Mouse (Mus musculus) forelimb bud, embryonic 11.5 days (tissue): ENCODE measurements around the gene Tyk2.
A peak's percentile ranks its signal among the peaks of the same experiment; 100 is the strongest.

Source experiments
- DNase-seq: peaks from one replicate; pipeline ENCODE4 v3.0.0-alpha.2; 2012; ENCODE audit warnings: low read depth, low spot score

Gene Tyk2

GRCm38 (mm10) chr9:21114190-21114589 is 16.9 kb downstream of the Tyk2 start:
- DNase-seq: no peak

DNA sequence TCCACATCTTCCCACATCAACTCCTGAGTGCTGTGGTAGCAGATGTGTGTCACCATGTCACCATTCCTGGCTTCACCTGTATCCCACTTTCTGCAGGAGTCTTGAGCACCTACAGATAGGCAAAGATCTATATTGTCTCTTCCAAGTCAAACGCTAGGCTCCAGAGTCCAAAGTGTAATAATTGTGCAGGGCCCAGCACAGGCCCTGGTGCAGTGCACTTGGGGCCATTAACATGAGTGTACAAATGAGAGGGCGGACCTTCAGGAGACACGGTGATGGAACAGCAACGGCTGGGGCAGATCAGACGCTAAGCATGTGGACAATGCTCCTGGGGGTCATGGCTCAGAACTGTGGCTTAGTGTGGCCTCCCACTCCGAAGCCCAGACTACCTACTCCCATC is 17.3 kb downstream of the Tyk2 start:
- no peak for DNase-seq

DNA sequence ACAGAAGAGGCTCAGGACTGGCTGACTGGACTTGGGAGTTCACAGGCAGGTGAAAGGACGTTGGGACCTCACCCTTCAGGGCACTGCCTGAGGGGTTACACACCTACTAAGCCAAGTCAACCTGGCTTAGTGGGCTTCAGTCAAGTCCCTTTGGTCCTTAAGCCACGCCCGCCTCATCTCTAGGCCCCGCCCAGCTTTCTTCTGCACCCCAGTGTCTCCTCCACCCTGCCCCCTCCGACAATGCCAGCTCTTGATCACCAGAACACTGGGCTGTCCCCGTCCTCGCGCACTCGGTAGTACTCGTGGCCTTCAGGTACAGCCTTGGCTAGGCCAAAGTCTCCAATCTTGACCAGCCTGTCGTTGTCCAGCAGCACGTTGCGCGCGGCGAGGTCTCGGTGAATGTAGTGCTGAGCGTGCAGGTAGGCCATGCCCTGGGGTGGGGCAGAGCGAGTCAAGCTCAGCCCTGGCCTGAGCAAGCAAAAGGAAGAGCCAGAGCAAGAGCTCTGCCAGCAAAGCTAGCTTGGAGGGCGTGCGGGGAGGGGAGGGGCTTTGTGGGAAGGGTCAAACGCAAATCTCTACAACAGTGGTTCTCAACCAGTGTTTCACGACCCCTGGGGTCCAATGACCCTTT is 23.3 kb downstream of the Tyk2 start:
- no peak for DNase-seq

- DNase-seq: no peak
Observed at GRCm38 (mm10) chr9:21105760-21106564, 25.1 kb downstream of the Tyk2 start.

GRCm38 (mm10) chr9:21104814-21105213 is 26.2 kb downstream of the Tyk2 start:
- no peak for DNase-seq

- no peak for DNase-seq
Observed at GRCm38 (mm10) chr9:21102076-21102475, 29.0 kb downstream of the Tyk2 start.

- DNase-seq: no peak
Observed at GRCm38 (mm10) chr9:21100447-21101161, 30.4 kb downstream of the Tyk2 start.

GRCm38 (mm10) chr9:21097793-21098192 is 33.2 kb downstream of the Tyk2 start:
- no peak for DNase-seq

DNA sequence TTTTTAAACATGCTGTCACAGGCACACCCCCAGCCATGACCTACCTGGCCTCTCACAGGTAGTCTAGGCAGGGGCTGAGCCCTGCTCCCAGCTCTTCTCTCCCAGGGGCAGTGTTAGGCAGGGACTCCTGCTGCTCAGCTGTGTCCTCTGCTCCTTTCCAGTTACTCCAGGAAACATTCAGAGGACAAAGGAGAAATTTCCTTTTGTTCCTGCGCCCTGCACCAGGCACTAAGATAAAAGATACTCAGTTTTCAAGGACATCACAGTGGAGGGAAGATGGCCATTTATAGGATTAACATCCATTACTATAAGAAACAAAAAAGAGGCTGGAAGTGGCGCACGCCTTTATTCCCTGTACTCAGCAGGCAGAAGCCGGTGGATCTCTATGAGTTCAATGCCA is 35.1 kb downstream of the Tyk2 start:
- DNase-seq: no peak

- no peak for DNase-seq
Observed at GRCm38 (mm10) chr9:21093423-21093822, 37.6 kb downstream of the Tyk2 start.

- peak; percentile 96 for DNase-seq
Observed at GRCm38 (mm10) chr9:21091707-21092320, 39.2 kb downstream of the Tyk2 start, which contains the start of the genes Gm38431 and Raver1. TSS of gene Gm38431 (minus strand) at chr9:21091997. TSS of gene Raver1 (minus strand) at chr9:21092008.

DNA sequence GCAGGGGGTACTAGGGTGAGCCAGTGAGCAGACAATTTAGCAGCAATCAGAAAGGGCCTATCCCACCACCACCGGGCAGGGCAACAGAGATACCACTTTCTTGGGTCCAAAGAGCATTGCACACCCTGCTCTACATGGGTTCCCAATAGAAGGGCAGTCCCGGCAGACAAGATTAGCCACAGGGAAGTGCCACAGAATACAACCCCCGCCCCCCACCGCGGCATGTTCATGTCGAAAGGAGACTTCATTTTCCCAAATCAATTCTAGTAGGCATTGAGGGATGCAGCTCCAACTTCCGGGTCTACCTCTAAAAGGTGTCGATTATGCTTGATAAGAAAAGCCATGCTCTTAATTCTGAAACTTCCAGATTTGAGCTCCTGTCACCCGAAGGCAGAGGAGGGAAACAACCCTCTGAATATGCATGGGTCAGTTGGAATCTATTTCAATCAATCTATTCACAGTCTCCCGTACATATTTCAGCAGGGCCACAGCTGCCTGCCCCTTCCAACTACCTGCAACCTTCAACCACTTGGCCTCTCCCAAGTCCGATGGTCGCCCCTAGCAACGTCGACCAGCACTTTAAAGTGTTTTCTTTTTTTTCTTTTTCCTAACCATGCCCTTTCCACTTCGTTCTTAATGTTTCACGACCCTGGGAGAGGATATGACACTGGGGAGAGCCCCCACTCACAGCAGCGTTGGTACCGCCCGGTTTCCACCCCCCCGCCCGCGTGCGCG is 39.9 kb downstream of the Tyk2 start:
- no peak for DNase-seq

GRCm38 (mm10) chr9:21090537-21090936 is 40.5 kb downstream of the Tyk2 start:
- DNase-seq: no peak

GRCm38 (mm10) chr9:21083324-21083723 is 47.7 kb downstream of the Tyk2 start:
- no peak for DNase-seq

- DNase-seq: no peak
Observed at GRCm38 (mm10) chr9:21081127-21081526, 49.9 kb downstream of the Tyk2 start.

DNA sequence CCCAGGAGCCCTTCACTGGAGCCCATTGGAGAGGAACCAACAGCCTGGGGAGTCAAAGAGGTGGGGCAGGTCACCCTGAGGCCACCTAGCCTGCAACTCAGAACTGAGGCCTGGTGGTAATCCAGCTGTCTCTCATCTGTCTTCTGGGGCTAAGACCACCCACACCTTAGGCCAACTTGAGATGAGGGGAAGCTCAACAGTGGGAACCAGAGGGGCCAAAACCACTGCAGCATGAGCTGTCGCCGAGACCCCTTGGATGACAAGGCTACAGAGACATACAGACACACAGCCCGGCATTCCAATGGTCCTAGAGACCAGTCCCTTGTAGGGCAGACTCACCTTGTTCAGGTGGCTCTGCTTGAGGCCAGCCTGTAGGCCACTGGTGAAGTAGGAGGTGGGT is 55.4 kb downstream of the Tyk2 start:
- no peak for DNase-seq

- no peak for DNase-seq
Observed at GRCm38 (mm10) chr9:21074173-21074572, 56.9 kb downstream of the Tyk2 start.

- peak; percentile 86 for DNase-seq
Observed at GRCm38 (mm10) chr9:21073044-21073840, 57.8 kb downstream of the Tyk2 start, which contains the start of the genes Gm49373 and Fdx1l. TSS of gene Gm49373 (minus strand) at chr9:21073096. TSS of gene Fdx1l (minus strand) at chr9:21073614.

GRCm38 (mm10) chr9:21072641-21073040 is 58.4 kb downstream of the Tyk2 start:
- DNase-seq: peak; percentile 14

- DNase-seq: no peak
Observed at GRCm38 (mm10) chr9:21067006-21067684, 63.9 kb downstream of the Tyk2 start, which contains the start of gene Zglp1. TSS of gene Zglp1 (minus strand) at chr9:21067093.
